Mouse (Mus musculus): ENCODE results near the gene Pgm2. TPM values are rescaled to one million over a fixed set of nuclear protein-coding genes. Genes with fewer than 3 reads are reported as not detected.

The Pgm2 gene
- total RNA-seq (2022), result 1 to 10 TPM in 3 of 4 experiments, under 1 TPM in 1; 0.97 to 2.4 (median 1.4) TPM

DNA sequence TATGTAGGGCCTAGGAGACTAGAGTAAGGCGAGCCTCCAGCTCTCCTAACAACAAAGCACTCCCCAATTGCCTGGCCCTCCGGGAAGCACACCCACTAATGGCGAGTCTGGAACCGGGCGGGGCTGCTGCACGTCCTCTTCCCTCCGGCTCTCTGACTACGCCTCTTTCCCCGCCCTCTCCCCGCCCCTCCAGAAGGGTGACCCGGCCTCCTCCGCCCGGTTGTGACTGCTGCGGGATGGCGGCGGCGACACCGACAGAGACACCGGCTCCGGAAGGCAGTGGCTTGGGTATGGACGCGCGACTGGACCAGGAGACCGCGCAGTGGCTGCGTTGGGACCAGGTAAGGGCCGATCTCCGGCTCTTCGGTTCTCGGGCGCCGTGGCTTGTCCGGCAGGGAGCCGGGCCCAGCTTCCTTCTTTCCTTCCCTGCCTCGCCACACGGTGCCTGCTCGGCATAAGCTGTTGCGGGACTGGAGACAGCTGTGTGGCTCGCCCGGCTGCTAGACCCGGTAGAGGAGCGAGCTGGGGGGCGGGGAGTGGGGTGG is at the start of gene Pgm2:
Gene Pgm2 (plus strand): TSS at position 203 of the 545 bp plus-strand sequence.
- peak; percentile 65 to 67 for DNase-seq (ENCODE audit: low spot score in 2 of 2)

DNA sequence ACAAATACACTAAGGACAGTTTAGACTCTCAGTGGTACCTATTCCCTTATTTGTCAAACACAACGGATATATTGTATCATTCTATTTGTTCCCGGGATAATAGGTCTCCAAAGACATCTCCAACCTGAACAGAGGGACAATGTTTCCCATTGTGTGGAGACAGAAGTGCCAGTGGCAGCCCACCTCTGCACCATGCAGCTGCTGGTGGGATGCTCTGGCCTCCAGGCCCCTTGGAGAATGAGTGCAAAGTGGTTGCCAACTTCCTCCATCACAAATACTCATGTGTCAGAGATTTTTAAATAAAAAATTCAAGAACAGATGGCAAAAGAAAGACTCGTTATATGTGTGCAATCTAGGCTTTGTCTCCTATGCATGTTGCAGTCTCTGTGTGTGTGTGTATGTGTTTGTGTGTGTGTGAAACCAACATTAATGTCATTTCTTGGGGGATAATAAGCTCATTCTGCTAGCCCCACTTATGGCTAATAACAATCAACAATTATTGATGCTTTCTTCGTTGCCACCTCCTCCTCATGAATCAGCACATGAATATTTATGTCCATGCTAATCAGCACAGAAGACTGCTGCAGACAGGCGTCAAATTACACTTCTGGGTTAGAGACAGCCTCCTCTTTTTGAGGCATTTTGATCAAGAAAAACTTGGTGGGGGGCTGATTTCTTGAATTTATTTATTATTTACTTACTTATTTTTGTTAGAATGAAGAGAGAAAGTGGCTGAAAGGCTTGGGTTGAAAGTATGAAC is 48.9 kb upstream of the Pgm2 start:
- DNase-seq (ENCODE audit: low spot score in 2 of 2), result no peak

DNA sequence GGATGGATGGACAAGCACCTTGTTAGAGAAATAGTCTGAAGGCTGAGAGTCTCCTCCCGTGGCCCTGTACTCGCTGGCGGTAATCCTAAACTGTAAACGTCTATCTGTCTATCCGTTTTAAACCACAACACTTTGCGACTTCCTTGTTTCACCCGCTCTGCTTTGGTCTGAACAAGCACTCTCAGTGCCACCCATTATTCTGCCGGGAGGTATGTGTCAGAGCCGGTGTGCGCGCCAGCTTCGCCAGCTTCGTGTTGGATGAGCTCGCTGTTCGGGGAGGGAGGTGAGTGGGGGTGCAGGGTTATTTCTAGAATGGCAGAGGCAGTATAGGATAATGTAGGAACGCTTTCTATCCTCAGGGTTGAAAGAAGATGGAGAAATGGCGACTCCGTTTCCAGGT is 48.0 kb upstream of the Pgm2 start:
- no peak for DNase-seq (ENCODE audit: low spot score in 2 of 2)

DNA sequence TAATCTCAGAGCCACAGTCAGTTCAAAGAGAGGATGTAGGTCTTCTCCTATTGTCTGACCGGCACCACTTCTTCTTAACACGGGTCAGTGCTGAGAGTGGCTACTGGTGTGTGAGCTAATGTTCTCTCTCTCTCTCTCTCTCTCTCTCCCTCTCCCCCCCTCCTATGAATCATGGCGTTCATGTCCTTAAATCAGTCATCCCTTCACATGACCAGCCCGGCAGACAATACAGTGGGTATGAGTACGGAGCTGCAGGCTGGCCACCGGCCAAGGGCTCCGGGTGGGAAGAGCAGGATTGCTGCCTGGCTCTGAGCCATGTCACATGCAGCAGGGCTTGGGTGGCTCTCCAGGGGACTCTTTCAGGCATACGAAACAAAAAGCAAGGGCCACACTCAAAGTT is 47.2 kb upstream of the Pgm2 start:
- no peak for DNase-seq (ENCODE audit: low spot score in 2 of 2)

DNA sequence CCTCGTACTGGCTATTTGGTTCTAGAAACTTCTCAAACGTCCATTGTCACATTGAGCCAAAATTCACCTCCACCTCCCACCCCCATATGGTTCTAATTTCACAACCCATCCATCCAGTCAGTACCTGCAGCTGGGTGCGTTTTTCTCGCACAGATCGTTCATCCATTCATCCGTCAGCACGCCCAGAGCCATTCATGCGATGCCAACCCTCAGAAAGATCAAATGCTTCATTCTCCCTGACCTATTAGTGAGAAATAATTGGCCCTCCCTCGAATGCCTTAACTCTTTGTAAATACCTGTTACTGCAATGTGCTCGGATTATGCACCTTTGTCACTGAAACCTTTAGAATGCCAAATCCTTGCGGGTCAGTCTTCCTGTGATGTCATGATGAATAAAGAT is 45.8 kb upstream of the Pgm2 start:
- no peak for DNase-seq (ENCODE audit: low spot score in 2 of 2)

DNA sequence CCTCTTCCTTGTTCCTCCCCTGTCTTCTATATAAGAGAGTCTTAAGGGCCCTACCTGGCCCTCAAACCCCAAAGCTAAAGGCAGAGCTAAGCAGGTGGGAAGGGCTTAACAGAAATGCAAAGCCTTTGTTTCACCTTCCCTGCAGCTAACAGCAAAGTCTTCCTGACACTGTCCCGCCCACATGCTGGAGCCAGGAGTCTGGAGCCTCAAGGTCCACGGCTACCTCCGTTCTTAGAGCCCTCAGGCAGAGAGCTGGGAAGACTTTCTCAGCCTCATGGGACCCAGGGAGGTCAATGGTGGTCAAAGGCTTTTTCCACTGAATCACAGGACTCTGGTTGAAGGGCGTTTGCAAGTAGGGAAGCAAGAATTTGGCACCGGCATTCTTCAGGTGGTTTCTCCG is 44.8 kb upstream of the Pgm2 start:
- no peak for DNase-seq (ENCODE audit: low spot score in 2 of 2)

DNA sequence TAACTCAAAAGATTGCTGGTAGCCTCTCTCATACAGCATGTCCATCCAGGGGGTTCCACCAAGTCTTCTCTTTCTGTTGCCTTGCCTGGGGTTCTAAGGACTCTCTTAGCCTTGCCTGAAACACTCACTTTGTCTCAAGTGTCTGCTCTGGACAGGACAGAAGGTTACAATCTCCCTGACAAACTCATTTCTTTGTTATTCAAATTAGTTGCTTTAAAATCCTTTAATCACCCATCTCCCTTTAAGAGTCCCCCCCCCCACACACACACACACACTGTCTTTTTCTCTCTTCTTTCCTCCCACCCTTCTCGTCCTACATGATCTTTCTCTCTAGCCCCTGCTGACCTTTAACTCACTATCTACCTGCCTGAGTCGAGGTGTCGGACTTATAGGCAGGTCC is 44.1 kb upstream of the Pgm2 start:
- DNase-seq (ENCODE audit: low spot score in 2 of 2), result no peak

DNA sequence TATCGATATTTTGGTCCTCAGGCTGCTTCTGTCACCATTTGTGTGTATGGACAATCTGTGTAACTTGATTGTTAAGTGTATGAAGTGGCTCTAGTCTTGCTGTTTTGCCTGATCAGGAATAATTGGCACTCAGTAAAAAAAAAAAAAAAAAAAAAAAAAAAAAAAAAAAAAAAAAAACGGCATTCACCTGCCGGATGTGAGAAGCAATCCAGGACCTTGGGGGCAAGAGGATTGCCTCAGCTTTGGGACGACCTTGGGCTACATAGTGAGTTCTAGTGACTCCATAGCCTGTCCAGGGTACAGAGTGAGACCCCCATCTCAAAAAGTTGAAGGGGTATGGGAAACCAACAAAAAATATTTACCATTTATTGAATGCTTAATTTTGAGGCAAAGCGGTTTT is 43.5 kb upstream of the Pgm2 start:
- no peak for DNase-seq (ENCODE audit: low spot score in 2 of 2)

DNA sequence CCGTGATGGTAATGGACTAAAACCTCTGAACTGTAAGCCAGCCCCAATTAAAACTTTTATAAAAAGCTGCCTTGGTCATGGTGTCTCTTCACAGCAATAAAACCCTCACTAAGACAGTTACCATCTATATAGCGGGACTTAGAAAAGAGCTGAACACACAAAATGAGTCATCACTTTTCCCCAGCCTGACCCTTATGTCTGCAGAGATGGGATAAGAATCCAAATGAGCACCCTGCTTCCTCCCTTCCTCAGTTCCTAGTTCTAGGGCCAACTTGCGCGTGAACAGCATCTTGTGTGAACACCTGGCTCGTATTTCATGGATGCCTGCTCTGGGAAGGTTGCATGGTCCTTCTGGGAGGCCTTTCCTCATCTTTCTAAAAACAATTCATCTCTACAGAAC is 39.7 kb upstream of the Pgm2 start:
- DNase-seq (ENCODE audit: low spot score in 2 of 2), result no peak

DNA sequence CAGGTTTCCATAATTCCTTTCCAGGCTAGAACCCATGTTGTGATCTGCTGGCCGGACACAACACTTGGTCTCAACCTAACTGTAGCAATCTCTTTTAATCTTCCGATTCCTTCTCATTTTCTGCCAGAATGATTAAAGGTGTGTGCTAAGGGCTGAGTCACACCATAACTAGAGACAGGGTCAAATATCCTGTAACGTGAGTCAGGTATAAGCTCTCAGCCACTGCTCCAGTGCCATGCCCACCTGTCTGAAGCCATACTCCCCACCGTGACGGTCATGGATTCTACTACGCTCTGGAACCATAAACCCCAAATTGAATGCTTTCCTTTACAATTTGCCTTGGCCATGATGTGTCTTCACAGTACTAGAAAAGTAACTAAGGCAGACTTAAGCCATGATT is 36.5 kb upstream of the Pgm2 start:
- DNase-seq (ENCODE audit: low spot score in 2 of 2), result no peak

DNA sequence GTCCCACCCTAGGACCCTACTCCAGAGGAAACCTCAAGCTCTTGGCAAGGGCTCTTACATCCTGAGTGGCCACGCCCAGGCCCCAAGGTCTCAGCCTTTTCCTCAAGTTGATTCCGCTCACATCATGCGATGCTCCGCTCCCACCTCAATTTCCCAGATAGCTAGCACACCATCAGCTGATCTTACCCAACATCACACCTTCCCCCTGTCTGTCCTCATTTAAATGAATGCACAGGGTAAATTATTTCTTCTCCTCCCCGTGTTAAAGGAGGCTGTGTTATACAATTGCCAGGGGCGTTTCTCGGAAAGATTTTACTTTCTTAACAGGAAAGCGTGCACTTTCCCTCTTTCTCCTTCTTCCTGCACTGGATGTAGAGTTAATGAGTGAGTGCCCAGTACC is 31.9 kb upstream of the Pgm2 start:
- DNase-seq (ENCODE audit: low spot score in 2 of 2), result no peak

DNA sequence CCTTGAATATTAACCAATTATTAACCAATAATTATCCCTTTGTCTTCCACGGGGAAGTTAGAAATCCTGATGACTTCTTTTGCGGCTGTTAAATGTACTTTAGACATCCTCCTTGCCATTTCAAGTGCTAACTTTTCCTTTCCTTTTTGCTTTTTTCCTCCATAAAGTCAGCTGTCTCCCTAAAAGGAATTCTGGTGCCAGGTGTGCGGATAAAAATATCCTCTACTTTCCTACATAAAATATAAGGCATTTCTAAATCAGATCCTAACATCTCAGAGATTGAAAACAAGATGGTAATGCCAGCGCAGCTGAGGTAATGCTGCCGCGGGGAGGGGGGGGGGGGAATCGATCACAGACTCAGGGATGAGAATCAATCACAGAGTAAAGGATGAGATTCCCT is 31.1 kb upstream of the Pgm2 start:
- no peak for DNase-seq (ENCODE audit: low spot score in 2 of 2)

DNA sequence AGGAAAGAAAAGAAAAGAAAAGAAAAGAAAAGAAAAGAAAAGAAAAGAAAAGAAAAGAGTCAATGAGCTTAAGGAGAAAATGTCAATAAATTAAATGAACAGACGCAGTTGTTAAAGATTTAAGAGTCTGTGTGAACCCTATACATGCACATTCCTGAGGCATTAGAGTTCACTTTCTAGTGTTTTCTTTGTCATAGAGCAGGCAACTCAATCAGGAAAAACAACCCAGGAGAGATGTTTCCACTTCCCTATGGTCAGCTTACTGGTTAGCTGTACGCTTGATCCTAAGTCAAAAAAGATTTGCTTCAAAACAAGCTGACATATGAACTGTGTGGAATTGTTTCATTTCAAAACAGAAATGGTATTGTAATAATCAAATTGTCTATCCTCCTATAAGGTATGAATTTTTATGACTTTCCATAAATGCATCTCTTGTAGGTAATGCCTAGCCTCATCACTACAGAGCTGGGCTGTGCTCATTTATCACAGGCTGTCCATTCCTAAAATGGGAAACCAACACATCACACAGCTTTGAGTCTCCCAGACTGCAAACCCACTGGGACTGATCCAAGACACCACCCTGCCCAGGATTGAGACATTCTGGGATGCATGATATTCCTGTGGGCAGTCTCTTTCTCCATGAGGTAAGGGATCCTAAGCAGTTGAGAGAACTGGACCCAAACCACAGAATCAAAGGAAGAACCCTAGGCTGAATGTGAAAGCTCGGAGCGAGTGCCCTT is 29.7 kb upstream of the Pgm2 start:
- DNase-seq (ENCODE audit: low spot score in 2 of 2), result no peak

DNA sequence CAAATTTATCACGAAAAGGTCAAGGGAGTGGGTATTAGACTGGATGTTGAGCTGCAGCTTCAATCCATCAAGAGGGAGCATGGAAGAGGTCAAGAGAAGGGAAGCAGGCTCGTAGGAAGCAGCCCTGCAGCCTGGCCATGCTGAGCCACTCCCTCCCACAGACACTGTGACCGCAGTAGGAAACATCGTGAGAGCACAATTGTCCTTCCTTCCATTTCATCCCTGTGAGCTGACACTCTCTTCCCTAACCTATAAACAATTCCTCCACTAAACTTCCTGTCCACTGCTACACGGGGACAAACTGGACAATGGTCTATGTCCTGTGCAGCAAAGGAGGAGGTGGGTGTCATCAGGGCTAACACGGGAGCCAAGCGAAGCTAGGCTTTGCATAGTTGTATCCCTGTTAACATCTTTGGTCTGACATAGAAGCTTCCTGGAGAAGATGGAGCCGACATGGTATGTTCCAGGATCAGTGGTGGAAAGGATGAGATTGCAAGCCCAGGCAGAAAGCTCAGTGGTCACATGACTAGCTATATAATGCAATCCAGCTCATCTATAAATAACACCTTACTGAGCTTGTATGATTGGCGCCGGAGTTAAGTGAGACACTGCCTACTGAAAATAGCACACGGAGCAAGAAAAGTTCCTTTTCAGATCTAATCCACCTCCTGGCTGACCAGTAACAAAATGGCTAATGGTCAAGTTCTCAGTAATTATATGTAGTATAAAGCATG is 29.0 kb upstream of the Pgm2 start:
- peak in 1 of 2 experiments; percentile 7 for DNase-seq (ENCODE audit: low spot score in 2 of 2)

DNA sequence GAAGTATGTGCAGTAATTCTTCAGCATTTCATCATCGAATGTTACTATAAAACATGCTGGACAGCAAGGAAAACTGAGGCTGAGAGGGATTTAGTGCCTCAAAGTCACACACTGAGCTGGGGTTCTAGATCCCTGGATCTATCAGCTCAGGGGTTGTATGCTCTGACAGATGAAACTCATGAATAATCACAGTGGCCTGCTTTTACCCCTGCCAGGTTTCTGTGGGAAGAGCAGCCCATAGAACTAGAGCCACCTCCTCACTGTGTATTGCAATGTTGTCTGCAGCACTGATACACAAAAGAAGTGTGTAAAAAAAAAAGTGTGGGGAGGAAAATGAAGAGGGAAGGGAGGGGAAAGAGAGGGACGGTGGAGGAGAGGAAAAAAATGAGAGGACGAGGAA is 28.3 kb upstream of the Pgm2 start:
- no peak for DNase-seq (ENCODE audit: low spot score in 2 of 2)

DNA sequence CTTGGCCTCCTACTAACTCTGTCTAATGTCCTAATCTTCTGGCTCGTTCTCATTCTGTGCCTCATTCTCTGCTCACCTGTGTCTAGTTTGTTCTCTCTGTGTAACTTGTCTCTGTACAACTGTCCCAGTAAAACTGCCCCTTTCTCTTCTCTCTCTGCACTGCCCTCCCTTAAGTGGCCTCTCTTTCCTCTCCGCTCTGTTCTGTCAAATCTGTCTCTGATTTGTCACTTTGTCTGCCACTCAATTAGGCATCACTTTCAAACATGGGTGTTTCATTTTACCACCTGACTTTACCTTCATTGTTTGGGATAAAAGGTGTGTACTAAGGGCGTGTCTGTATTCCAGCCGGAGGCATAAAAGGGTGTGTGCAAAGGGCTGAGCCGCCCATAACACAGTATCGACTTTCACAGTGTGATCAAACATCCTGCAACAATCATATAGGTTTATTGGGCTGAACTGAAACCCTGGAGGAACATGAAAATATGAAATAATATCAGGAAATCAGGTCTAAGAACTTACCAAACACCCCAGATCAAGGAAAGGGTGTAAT is 27.2 kb upstream of the Pgm2 start:
- no peak for DNase-seq (ENCODE audit: low spot score in 2 of 2)

DNA sequence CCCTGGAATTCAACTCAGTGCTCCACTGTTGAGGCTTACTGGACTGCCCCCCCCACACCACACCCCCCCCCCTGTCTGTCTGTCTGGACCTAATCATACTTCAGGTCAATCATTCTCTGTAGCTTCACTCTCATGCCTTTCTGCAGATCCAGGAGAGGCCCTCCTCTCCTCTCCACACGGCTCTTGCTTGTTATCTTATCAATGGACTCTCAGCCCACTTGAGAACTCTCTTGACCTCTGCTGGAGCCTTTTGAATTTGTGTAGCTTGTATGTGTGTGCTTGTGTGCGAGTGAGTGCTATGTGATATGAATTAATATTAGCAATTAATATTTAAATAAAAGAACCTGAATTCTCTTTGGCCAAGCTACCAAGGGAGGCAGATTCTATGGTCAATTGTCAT is 26.6 kb upstream of the Pgm2 start:
- no peak for DNase-seq (ENCODE audit: low spot score in 2 of 2)

DNA sequence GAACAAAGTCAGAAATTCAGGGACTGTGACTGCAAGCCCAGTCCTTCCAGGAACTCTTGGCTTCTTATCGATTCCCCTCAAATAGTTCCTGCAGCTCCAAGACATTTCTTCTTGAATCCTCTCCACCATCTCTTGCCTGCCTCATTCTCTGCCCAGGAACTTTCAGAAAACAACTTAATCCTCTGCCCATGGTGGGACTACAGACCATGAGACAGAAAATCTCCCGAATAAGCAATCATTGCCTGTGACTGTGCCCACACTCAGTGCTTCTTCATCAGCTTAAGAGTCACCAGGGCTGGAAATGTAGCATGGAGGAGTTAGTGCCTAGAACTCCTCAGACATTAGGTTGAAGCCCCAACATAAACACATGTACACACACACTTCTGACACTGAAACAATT is 25.2 kb upstream of the Pgm2 start:
- DNase-seq (ENCODE audit: low spot score in 2 of 2), result no peak

DNA sequence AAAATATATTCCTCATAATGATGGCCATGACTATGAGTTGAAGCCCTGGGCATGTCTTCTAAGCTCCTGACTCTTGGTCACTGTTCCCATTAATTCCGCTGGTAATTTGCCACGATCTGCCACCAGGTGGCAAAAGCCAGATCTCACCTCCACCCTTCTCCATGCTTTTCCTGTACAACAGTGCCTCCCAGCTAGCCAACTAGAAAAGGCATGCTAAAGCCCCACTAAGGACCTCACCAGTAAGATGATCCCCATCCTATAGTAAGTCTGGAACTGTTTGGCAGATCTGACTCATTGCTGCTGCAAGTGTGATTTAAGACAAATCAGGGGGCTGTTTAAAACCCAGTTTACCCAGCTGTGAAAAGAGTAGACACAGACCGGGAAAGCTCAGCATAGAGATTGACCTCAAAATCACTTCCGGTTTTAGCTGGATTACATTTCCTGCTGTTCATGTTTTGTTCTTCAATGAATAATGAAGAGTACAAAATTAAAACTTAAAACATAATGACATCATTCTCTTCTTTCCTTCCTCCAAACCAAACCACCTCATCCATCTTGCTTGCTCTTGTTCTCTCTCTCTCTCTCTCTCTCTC is 22.6 kb upstream of the Pgm2 start:
- peak; percentile 37 to 41 for DNase-seq (ENCODE audit: low spot score in 2 of 2)

DNA sequence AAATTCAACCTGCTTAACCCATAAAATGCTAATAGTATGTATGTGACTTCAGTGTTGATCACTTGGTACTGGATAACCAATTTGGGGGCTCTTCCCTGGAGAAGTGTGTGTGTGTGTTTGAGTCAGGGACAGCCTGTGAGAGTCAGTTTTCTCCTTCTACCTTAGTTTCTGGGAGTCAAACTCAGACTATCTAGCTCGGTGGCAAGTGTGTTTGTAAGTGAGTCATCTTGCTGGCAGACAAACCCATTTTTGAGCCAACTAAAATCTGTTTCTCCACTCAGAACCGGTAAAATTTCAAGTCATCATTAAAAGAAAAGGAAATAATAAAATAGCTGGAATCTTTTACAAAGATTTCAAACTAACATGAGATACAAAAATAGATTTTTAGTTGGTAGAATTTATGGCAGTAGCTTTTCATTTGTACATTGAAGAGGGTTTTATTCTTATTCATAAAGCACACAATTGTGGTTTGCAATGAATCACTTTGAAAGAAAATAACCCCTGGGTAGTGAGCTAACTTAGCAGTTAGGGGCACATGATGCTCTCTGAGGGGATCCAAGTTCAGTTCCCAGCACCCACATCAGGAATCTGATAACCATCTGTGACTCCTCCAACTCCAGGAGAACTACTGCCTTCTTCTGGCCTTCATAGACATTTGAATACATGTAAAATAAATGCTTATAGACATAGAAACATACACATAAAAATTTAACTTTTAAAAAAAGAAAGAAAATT is 21.8 kb upstream of the Pgm2 start:
- no peak for DNase-seq (ENCODE audit: low spot score in 2 of 2)

DNA sequence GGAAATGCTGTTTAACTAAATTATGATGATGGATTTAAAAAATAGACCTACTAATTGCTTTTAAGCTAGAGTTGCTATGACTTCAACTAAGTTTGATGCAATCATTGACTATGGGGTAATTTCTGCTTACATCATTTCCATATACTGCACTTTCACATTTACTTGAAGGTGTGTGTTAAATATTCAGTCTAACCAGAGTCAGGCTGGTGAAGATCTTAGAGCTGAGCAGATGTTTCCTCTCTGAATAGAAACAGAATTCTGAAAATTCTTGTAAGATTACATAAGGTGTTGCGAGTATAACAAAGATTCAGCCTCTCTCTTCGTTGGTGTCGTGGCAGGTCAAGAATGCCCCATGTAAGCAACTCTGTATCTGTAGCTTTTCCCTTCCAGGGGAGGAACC is 18.3 kb upstream of the Pgm2 start:
- no peak for DNase-seq (ENCODE audit: low spot score in 2 of 2)
